Mouse (Mus musculus): ENCODE data around the gene Sema4b. TPM values are rescaled to one million over a fixed set of nuclear protein-coding genes. Genes with fewer than 3 reads are reported as not detected.
A peak's percentile ranks its signal among the peaks of the same experiment; 100 is the strongest.

Gene Sema4b
- polyA plus RNA-seq, 1 experiment from 2014 or later = 12.1 TPM

GRCm38 (mm10) chr7:80182139-80182538 lies 4.5 kb upstream of the Sema4b start:
- ATAC-seq (ENCODE audit: insufficient read depth, low FRiP score, low TSS enrichment) (no peak), DNase-seq (ENCODE audit: low spot score) (no peak)
- Histone ChIP-seq H3K4me2 (ENCODE audit: low read depth) (no peak overlapping the region), H3K9me3 (ENCODE audit: control insufficient read depth, low read length) (no peaks in the 10 kb centered on the region), H3K4me3 (ENCODE audit: low read depth, low read length) (no peak overlapping the region), H3K27me3 (ENCODE audit: control insufficient read depth, insufficient read depth, low read length) (no peaks in the 10 kb centered on the region), H3K36me3 (ENCODE audit: control insufficient read depth, insufficient read depth, low read length) (no peaks in the 10 kb centered on the region), H3K9ac (ENCODE audit: low read length) (no peak overlapping the region), H3K4me1 (ENCODE audit: control insufficient read depth, insufficient read depth, low read length) (peaks cover 9% of the 10 kb centered on the region), H3K27ac (ENCODE audit: low read depth, low read length) (no peak overlapping the region)

- no peak overlapping the region for H3K4me3 ChIP-seq (ENCODE audit: low read depth, low read length)
- DNase-seq (ENCODE audit: low spot score) (no peak), ATAC-seq (ENCODE audit: insufficient read depth, low FRiP score, low TSS enrichment) (no peak)
- WGBS = 88% methylated on average over 1 of the region's 1 CpGs
- peaks cover 18% of the 10 kb centered on the region for H3K4me1 ChIP-seq (ENCODE audit: control insufficient read depth, insufficient read depth, low read length)
- H3K9ac ChIP-seq (ENCODE audit: low read length) = no peak overlapping the region
- no peak overlapping the region for H3K27ac ChIP-seq (ENCODE audit: low read depth, low read length)
- no peak overlapping the region for H3K4me2 ChIP-seq (ENCODE audit: low read depth)
- no peaks in the 10 kb centered on the region for H3K36me3 ChIP-seq (ENCODE audit: control insufficient read depth, insufficient read depth, low read length)
- H3K9me3 ChIP-seq (ENCODE audit: control insufficient read depth, low read length) = no peaks in the 10 kb centered on the region
- H3K27me3 ChIP-seq (ENCODE audit: control insufficient read depth, insufficient read depth, low read length) = no peaks in the 10 kb centered on the region
Measured at GRCm38 (mm10) chr7:80183466-80183865, 3.2 kb upstream of the Sema4b start.

- no peak for DNase-seq (ENCODE audit: low spot score)
- ATAC-seq (ENCODE audit: insufficient read depth, low FRiP score, low TSS enrichment) = no peak
- no peak overlapping the region for H3K4me3 ChIP-seq (ENCODE audit: low read depth, low read length)
- H3K27me3 ChIP-seq (ENCODE audit: control insufficient read depth, insufficient read depth, low read length) = no peaks in the 10 kb centered on the region
- H3K4me2 ChIP-seq (ENCODE audit: low read depth) = no peak overlapping the region
- no peaks in the 10 kb centered on the region for H3K36me3 ChIP-seq (ENCODE audit: control insufficient read depth, insufficient read depth, low read length)
- 65% methylated on average over 4 of the region's 5 CpGs for WGBS
- no peaks in the 10 kb centered on the region for H3K9me3 ChIP-seq (ENCODE audit: control insufficient read depth, low read length)
- peak overlapping the region; percentile 49; the same call in 1 of the 2 replicates for H3K27ac ChIP-seq (ENCODE audit: low read depth, low read length)
- H3K4me1 ChIP-seq (ENCODE audit: control insufficient read depth, insufficient read depth, low read length) = peaks cover 19% of the 10 kb centered on the region
- H3K9ac ChIP-seq (ENCODE audit: low read length) = no peak overlapping the region
Measured at GRCm38 (mm10) chr7:80183969-80184368, 2.7 kb upstream of the Sema4b start.

GRCm38 (mm10) chr7:80184551-80184950 lies 2.1 kb upstream of the Sema4b start:
- 51% methylated on average over 4 of the region's 4 CpGs for WGBS
- Histone ChIP-seq H3K4me2 (ENCODE audit: low read depth) (no peak overlapping the region), H3K4me1 (ENCODE audit: control insufficient read depth, insufficient read depth, low read length) (peaks cover 25% of the 10 kb centered on the region), H3K9ac (ENCODE audit: low read length) (no peak overlapping the region), H3K4me3 (ENCODE audit: low read depth, low read length) (no peak overlapping the region), H3K27ac (ENCODE audit: low read depth, low read length) (peak overlapping the region; percentile 69), H3K27me3 (ENCODE audit: control insufficient read depth, insufficient read depth, low read length) (no peaks in the 10 kb centered on the region), H3K36me3 (ENCODE audit: control insufficient read depth, insufficient read depth, low read length) (no peaks in the 10 kb centered on the region), H3K9me3 (ENCODE audit: control insufficient read depth, low read length) (no peaks in the 10 kb centered on the region)
- ATAC-seq (ENCODE audit: insufficient read depth, low FRiP score, low TSS enrichment) = no peak
- no peak for DNase-seq (ENCODE audit: low spot score)

- Histone ChIP-seq H3K36me3 (ENCODE audit: control insufficient read depth, insufficient read depth, low read length) (no peaks in the 10 kb centered on the region), H3K27ac (ENCODE audit: low read depth, low read length) (peak overlapping the region; percentile 69), H3K27me3 (ENCODE audit: control insufficient read depth, insufficient read depth, low read length) (no peaks in the 10 kb centered on the region), H3K4me2 (ENCODE audit: low read depth) (no peak overlapping the region), H3K9ac (ENCODE audit: low read length) (no peak overlapping the region), H3K9me3 (ENCODE audit: control insufficient read depth, low read length) (no peaks in the 10 kb centered on the region), H3K4me3 (ENCODE audit: low read depth, low read length) (no peak overlapping the region), H3K4me1 (ENCODE audit: control insufficient read depth, insufficient read depth, low read length) (peaks cover 28% of the 10 kb centered on the region)
- no peak for DNase-seq (ENCODE audit: low spot score)
- WGBS = 58% methylated on average over 6 of the region's 6 CpGs
- ATAC-seq (ENCODE audit: insufficient read depth, low FRiP score, low TSS enrichment) = no peak
Measured at GRCm38 (mm10) chr7:80184968-80185367, 1.7 kb upstream of the Sema4b start.

- no peak overlapping the region for H3K9ac ChIP-seq (ENCODE audit: low read length)
- 20% methylated on average over 8 of the region's 8 CpGs for WGBS
- H3K36me3 ChIP-seq (ENCODE audit: control insufficient read depth, insufficient read depth, low read length) = no peaks in the 10 kb centered on the region
- H3K27me3 ChIP-seq (ENCODE audit: control insufficient read depth, insufficient read depth, low read length) = no peaks in the 10 kb centered on the region
- H3K9me3 ChIP-seq (ENCODE audit: control insufficient read depth, low read length) = no peaks in the 10 kb centered on the region
- no peak overlapping the region for H3K4me3 ChIP-seq (ENCODE audit: low read depth, low read length)
- DNase-seq (ENCODE audit: low spot score) (no peak), ATAC-seq (ENCODE audit: insufficient read depth, low FRiP score, low TSS enrichment) (peak; percentile 3; the same call in 1 of the 2 replicates)
- no peak overlapping the region for H3K4me2 ChIP-seq (ENCODE audit: low read depth)
- H3K27ac ChIP-seq (ENCODE audit: low read depth, low read length) = no peak overlapping the region
- peaks cover 28% of the 10 kb centered on the region for H3K4me1 ChIP-seq (ENCODE audit: control insufficient read depth, insufficient read depth, low read length)
Measured at GRCm38 (mm10) chr7:80186021-80186420, 620 bp upstream of the Sema4b start.

- Histone ChIP-seq H3K9me3 (ENCODE audit: control insufficient read depth, low read length) (no peaks in the 10 kb centered on the region), H3K4me2 (ENCODE audit: low read depth) (peak overlapping the region; percentile 80), H3K36me3 (ENCODE audit: control insufficient read depth, insufficient read depth, low read length) (no peaks in the 10 kb centered on the region), H3K9ac (ENCODE audit: low read length) (peak overlapping the region; percentile 55), H3K27me3 (ENCODE audit: control insufficient read depth, insufficient read depth, low read length) (no peaks in the 10 kb centered on the region), H3K4me1 (ENCODE audit: control insufficient read depth, insufficient read depth, low read length) (peaks cover 40% of the 10 kb centered on the region), H3K27ac (ENCODE audit: low read depth, low read length) (peak overlapping the region; percentile 69), H3K4me3 (ENCODE audit: low read depth, low read length) (peak overlapping the region; percentile 42)
- ATAC-seq (ENCODE audit: insufficient read depth, low FRiP score, low TSS enrichment) (no peak), DNase-seq (ENCODE audit: low spot score) (no peak)
- WGBS = 70% methylated on average over 12 of the region's 12 CpGs
Measured at GRCm38 (mm10) chr7:80187501-80187900, 860 bp downstream of the Sema4b start.

- no peaks in the 10 kb centered on the region for H3K9me3 ChIP-seq (ENCODE audit: control insufficient read depth, low read length)
- ATAC-seq (ENCODE audit: insufficient read depth, low FRiP score, low TSS enrichment) (no peak), DNase-seq (ENCODE audit: low spot score) (no peak)
- 73% methylated on average over 2 of the region's 2 CpGs for WGBS
- H3K36me3 ChIP-seq (ENCODE audit: control insufficient read depth, insufficient read depth, low read length) = no peaks in the 10 kb centered on the region
- H3K9ac ChIP-seq (ENCODE audit: low read length) = no peak overlapping the region
- no peak overlapping the region for H3K4me3 ChIP-seq (ENCODE audit: low read depth, low read length)
- no peak overlapping the region for H3K4me2 ChIP-seq (ENCODE audit: low read depth)
- H3K27me3 ChIP-seq (ENCODE audit: control insufficient read depth, insufficient read depth, low read length) = no peaks in the 10 kb centered on the region
- H3K4me1 ChIP-seq (ENCODE audit: control insufficient read depth, insufficient read depth, low read length) = peaks cover 45% of the 10 kb centered on the region
- H3K27ac ChIP-seq (ENCODE audit: low read depth, low read length) = peak overlapping the region; percentile 44; the same call in 1 of the 2 replicates
Measured at GRCm38 (mm10) chr7:80188579-80189125, 2.0 kb downstream of the Sema4b start.

GRCm38 (mm10) chr7:80189147-80189933 lies 2.7 kb downstream of the Sema4b start:
- Histone ChIP-seq H3K4me1 (ENCODE audit: control insufficient read depth, insufficient read depth, low read length) (peaks cover 48% of the 10 kb centered on the region), H3K36me3 (ENCODE audit: control insufficient read depth, insufficient read depth, low read length) (no peaks in the 10 kb centered on the region), H3K4me3 (ENCODE audit: low read depth, low read length) (no peak overlapping the region), H3K9me3 (ENCODE audit: control insufficient read depth, low read length) (no peaks in the 10 kb centered on the region), H3K4me2 (ENCODE audit: low read depth) (no peak overlapping the region), H3K27me3 (ENCODE audit: control insufficient read depth, insufficient read depth, low read length) (no peaks in the 10 kb centered on the region), H3K27ac (ENCODE audit: low read depth, low read length) (peak overlapping the region; percentile 44; the same call in 1 of the 2 replicates), H3K9ac (ENCODE audit: low read length) (no peak overlapping the region)
- WGBS = 52% methylated on average over 11 of the region's 11 CpGs
- ATAC-seq (ENCODE audit: insufficient read depth, low FRiP score, low TSS enrichment) (no peak), DNase-seq (ENCODE audit: low spot score) (no peak)

All from neural tube, embryonic 11.5 days (tissue).